Mouse (Mus musculus) CD4-positive naive resting alpha-beta T cell, adult 57 days (primary cell): ENCODE measurements around the gene Ppfibp2. TPM values are rescaled to one million over a fixed set of nuclear protein-coding genes. Genes with fewer than 3 reads are reported as not detected.

Experiments used
- total RNA-seq: library from RNA; stranded (reverse); gene quantifications from one replicate; pipeline ENCODE4 v1.2.4, GENCODE M21; 2023

The Ppfibp2 gene
- 1.8 TPM for total RNA-seq

DNA sequence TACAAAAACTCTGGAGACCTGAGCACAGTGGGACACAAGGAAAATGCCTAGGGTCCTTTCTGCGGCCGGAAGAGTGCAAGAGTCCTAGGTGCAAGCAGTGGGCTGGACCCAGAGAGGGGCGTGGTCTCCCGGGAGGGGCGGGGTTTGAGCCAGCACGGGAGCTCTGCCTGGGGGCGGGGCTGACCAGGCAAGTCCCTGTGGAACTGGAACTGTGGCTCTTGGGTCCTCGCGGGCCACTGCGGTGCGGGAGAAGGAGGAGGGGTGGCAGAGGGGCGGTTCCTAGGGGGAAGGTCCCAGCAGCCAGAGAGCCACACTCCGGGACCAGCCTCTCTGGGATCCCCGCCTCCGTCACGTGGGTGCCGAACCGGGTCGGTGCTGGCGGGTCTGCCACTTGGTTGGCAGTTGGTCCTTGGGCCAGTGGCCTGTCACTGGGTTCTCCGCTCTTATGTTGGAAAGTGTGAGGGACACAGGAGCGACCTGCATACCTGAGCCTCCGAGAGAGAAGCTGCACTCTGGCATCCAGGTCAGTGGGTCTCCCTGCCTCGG lies at the start of gene Ppfibp2:
Ppfibp2 (plus strand) TSS at position 351 of the 546 bp plus-strand sequence.

GRCm38 (mm10) chr7:107567261-107567671 lies 27.7 kb upstream of the Ppfibp2 start, which contains the start of gene Olfml1:
Gene Olfml1, plus strand, starts transcription at chr7:107567446.

GRCm38 (mm10) chr7:107625061-107625460 lies 30.1 kb downstream of the Ppfibp2 start, which contains the start of gene 5330417H12Rik:
Gene 5330417H12Rik, minus strand, starts transcription at chr7:107625161.

DNA sequence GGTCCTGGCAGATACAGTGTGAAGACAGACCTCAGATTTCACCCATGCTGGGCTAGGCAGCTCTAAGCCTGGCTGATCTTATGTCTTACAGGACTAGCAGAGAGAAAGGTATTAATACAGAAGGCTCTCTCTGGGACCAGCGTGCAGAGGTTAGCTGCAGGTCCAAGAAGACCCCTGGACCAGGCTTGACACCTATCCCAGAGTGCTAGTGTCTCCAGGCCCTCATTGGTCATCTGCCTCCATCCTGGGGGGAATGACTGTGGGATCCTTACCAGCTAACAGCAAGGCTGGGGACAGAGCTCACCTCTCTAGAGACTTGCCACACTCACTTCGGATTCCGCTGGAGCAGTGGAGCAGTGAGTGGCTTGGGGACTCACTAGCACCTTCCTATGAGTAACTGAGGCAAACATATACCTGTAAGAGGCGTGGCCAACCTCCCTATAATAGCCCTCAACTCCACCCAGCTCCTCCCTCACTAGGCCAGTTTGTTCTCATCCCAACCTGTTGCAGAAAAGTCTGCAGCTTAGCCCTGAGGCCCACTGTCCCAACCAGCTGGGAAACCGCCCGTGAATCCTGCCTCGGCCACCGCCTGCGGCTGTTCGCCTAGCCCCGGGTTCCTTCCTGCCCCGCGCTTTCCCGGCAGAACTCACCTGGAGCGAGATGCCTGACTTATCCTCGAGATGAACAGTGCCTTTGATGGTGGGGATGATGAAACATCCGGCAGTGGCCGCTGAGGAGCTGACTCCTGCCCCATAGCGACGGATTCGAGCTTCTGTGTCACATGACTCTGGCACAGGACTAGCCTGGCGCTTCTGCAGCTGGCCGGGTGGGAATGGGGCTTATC lies 162.5 kb downstream of the Ppfibp2 start, which contains the start of gene Cyb5r2:
Cyb5r2 (minus strand) TSS at position 725 of the 844 bp plus-strand sequence.

Other genes with a start within 250 kb of the Ppfibp2 start
- gene Syt9, start 224.5 kb upstream of the Ppfibp2 start, total RNA-seq, result not detected
- gene Olfml1, start 27.8 kb upstream of the Ppfibp2 start, total RNA-seq, result not detected
- not detected for gene 5330417H12Rik, start 30.0 kb downstream of the Ppfibp2 start, total RNA-seq
- not detected for gene Cyb5r2, start 162.8 kb downstream of the Ppfibp2 start, total RNA-seq
- not detected for gene Ovch2, start 206.0 kb downstream of the Ppfibp2 start, total RNA-seq
- not detected for gene Olfr467, start 217.1 kb downstream of the Ppfibp2 start, total RNA-seq
- gene Olfr469, start 230.3 kb downstream of the Ppfibp2 start, total RNA-seq, result not detected